Mouse (Mus musculus): ENCODE results near the gene Spop. TPM values are rescaled to one million over a fixed set of nuclear protein-coding genes. Genes with fewer than 3 reads are reported as not detected.

Spop gene
- total and polyA plus RNA-seq, 2 experiments from 2014 or later: 34.5 to 142 TPM

DNA sequence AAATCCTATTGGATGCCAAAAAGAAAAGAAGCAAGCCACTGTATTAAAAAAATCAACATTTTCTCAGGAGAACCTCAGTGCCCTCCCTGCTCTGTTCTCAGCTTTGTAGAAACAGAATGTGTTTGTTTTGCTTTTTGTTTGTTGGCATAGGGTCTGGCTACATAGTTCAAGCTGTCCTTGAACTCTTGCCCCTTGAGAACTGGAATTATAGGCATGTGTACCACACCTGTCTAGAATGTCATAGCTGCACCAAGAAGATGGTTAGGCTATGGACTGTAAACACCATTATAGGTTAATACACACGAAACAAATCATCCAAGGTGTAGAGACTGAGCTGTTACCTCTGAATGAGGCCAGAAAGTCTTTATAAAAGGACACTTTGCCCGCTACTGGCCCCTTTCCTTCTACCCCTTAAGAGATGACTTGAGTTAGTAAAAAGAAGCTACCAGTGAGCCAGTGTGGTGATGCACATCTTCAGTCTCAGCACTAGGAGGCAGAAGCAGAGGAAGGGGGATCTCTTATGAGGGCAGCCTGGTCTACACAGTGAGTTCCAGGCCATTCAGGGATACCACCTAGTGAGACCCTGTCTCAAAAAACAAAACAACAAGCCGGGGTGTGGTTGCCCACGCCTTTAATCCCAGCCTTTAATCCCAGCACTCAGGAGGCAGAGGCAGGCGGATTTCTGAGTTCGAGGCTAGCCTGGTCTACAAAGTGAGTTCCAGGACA lies 32.9 kb downstream of the Spop start:
- Histone ChIP-seq H3K9me3 (replicated peaks; ENCODE audit: control insufficient read depth, low read length) (no peaks in the 10 kb centered on the region), H3K9ac (replicated peaks; ENCODE audit: low read depth, low read length) (no peak overlapping the region), H3K4me1 (ENCODE audit: control insufficient read depth, insufficient read depth) (peaks cover 6% of the 10 kb centered on the region; the same call in 1 of the 2 replicates), H3K36me3 (replicated peaks; ENCODE audit: control insufficient read depth, insufficient read depth, low read length) (peaks cover 17% of the 10 kb centered on the region), H3K4me3 (ENCODE audit: low read depth, low read length) (no peak overlapping the region), H3K27me3 (ENCODE audit: control insufficient read depth, insufficient read depth, low read length) (no peaks in the 10 kb centered on the region), H3K4me2 (ENCODE audit: low read depth, low read length) (no peak overlapping the region), H3K27ac (ENCODE audit: low read depth) (no peak overlapping the region)
- ATAC-seq (ENCODE audit: insufficient read depth, low read depth) (no peak), DNase-seq (ENCODE audit: low spot score) (no peak)
- WGBS: 96% methylated on average over 6 of the region's 6 CpGs
- no peak for TF ChIP-seq CTCF (IDR thresholded peaks at IDR 0.05; ENCODE audit: low read depth)
- no peak for TF ChIP-seq EP300 (IDR thresholded peaks at IDR 0.05; ENCODE audit: low read depth)

DNA sequence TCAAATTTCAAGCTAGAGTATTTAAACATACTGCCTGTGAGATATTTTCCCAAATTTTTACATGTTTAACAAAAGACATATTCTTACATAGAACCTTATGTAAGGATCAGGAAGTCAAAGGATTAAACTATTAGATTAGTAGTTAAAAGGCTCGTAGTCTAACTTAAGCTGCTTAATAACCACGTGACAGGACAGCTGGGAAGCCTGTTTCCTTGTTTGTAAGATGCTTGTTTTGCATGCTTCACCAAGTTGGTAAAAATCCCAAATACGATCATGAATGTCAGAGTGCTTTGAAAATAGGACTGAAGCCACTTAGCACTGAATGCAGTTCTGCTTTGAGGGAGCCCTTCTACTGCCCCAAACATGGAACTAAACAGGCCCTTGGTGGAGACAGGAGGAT lies 34.5 kb downstream of the Spop start:
- DNase-seq (ENCODE audit: low spot score) (no peak), ATAC-seq (ENCODE audit: insufficient read depth, low read depth) (no peak)
- no peak overlapping the region for H3K27ac ChIP-seq (ENCODE audit: low read depth)
- 81% methylated on average over 3 of the region's 3 CpGs for WGBS
- H3K36me3 ChIP-seq (replicated peaks; ENCODE audit: control insufficient read depth, insufficient read depth, low read length): peaks cover 21% of the 10 kb centered on the region
- H3K4me1 ChIP-seq (ENCODE audit: control insufficient read depth, insufficient read depth): peaks cover 6% of the 10 kb centered on the region; the same call in 1 of the 2 replicates
- no peak overlapping the region for H3K4me3 ChIP-seq (ENCODE audit: low read depth, low read length)
- H3K9me3 ChIP-seq (replicated peaks; ENCODE audit: control insufficient read depth, low read length): no peaks in the 10 kb centered on the region
- no peak overlapping the region for H3K9ac ChIP-seq (replicated peaks; ENCODE audit: low read depth, low read length)
- no peak overlapping the region for H3K4me2 ChIP-seq (ENCODE audit: low read depth, low read length)
- H3K27me3 ChIP-seq (ENCODE audit: control insufficient read depth, insufficient read depth, low read length): no peaks in the 10 kb centered on the region
- TF ChIP-seq CTCF (IDR thresholded peaks at IDR 0.05; ENCODE audit: low read depth) (no peak), EP300 (IDR thresholded peaks at IDR 0.05; ENCODE audit: low read depth) (no peak)

DNA sequence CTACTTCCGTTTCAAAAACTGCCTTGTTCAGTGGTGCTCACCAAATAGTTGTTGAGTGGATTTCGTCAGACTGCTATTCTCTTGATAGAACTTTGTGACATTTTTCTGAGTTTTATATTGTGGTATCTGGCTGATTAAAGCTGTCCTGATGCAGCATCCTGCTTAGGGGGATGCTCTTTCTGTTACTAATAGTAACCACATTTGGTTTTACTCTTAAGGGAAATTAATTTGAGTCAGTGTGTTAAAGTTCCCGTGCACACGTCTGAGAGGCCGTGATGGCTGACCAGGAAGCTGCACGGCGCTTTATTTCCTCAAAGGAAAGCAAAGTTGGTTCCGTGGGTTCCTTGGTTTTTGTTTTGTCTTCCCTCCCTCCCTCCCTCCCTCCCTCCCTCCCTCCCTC lies 41.5 kb downstream of the Spop start:
- Histone ChIP-seq H3K4me3 (ENCODE audit: low read depth, low read length) (no peak overlapping the region), H3K27me3 (ENCODE audit: control insufficient read depth, insufficient read depth, low read length) (no peaks in the 10 kb centered on the region), H3K36me3 (replicated peaks; ENCODE audit: control insufficient read depth, insufficient read depth, low read length) (peaks cover 13% of the 10 kb centered on the region), H3K9ac (replicated peaks; ENCODE audit: low read depth, low read length) (no peak overlapping the region), H3K27ac (ENCODE audit: low read depth) (no peak overlapping the region), H3K4me1 (ENCODE audit: control insufficient read depth, insufficient read depth) (peaks cover 3% of the 10 kb centered on the region; the same call in 1 of the 2 replicates), H3K4me2 (ENCODE audit: low read depth, low read length) (no peak overlapping the region), H3K9me3 (replicated peaks; ENCODE audit: control insufficient read depth, low read length) (no peaks in the 10 kb centered on the region)
- TF ChIP-seq EP300 (IDR thresholded peaks at IDR 0.05; ENCODE audit: low read depth) (no peak), CTCF (IDR thresholded peaks at IDR 0.05; ENCODE audit: low read depth) (no peak)
- 62% methylated on average over 8 of the region's 8 CpGs for WGBS
- ATAC-seq (ENCODE audit: insufficient read depth, low read depth): no peak
- DNase-seq (ENCODE audit: low spot score): no peak

DNA sequence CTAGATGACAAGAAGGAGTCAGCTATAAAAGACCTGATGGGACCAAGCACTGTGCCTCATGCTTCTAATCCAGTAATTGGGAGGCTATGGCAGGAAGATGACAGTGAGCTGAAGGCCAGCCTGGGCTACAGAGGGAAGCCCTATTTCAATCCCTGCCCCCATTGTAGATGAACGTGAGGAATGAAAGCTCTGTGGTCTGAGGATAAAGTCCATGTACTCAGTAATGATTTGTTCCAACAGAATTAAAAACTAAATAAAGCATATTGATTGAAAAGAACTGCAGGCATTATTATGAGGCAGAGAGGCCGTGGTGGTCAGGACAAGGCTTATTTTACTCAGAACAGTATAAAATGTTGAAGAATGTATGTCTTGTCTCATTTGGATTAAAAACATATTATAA lies 47.0 kb downstream of the Spop start:
- no peak overlapping the region for H3K4me2 ChIP-seq (ENCODE audit: low read depth, low read length)
- H3K36me3 ChIP-seq (replicated peaks; ENCODE audit: control insufficient read depth, insufficient read depth, low read length): no peaks in the 10 kb centered on the region
- no peaks in the 10 kb centered on the region for H3K9me3 ChIP-seq (replicated peaks; ENCODE audit: control insufficient read depth, low read length)
- DNase-seq (ENCODE audit: low spot score) (no peak), ATAC-seq (ENCODE audit: insufficient read depth, low read depth) (no peak)
- no peak overlapping the region for H3K9ac ChIP-seq (replicated peaks; ENCODE audit: low read depth, low read length)
- TF ChIP-seq CTCF (IDR thresholded peaks at IDR 0.05; ENCODE audit: low read depth): no peak
- TF ChIP-seq EP300 (IDR thresholded peaks at IDR 0.05; ENCODE audit: low read depth): no peak
- H3K4me1 ChIP-seq (ENCODE audit: control insufficient read depth, insufficient read depth): peaks cover 3% of the 10 kb centered on the region; the same call in 1 of the 2 replicates
- no peak overlapping the region for H3K4me3 ChIP-seq (ENCODE audit: low read depth, low read length)
- WGBS: 82% methylated on average over 2 of the region's 2 CpGs
- H3K27ac ChIP-seq (ENCODE audit: low read depth): no peak overlapping the region
- H3K27me3 ChIP-seq (ENCODE audit: control insufficient read depth, insufficient read depth, low read length): no peaks in the 10 kb centered on the region

DNA sequence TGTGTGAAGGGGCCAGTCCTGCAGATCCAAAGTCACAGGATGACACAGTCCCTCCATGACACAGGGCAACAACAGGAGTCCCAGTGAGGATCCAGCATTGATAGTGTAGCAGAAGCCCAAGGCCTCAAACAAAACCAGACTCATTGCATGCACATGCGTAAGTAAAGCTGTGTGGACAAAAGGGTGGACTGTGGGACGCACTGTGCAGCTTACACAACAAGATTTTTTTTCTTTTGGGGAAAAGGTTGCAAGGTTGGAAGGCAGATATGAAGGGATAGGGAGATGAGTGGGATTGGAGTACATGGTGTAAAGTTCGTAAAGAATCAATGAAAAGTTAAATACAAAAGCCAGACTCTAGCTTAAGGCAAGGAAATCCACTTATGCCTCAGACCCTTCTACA lies 48.3 kb downstream of the Spop start:
- peaks cover 3% of the 10 kb centered on the region; the same call in 1 of the 2 replicates for H3K4me1 ChIP-seq (ENCODE audit: control insufficient read depth, insufficient read depth)
- H3K27me3 ChIP-seq (ENCODE audit: control insufficient read depth, insufficient read depth, low read length): no peaks in the 10 kb centered on the region
- ATAC-seq (ENCODE audit: insufficient read depth, low read depth) (no peak), DNase-seq (ENCODE audit: low spot score) (no peak)
- TF ChIP-seq CTCF (IDR thresholded peaks at IDR 0.05; ENCODE audit: low read depth) (no peak), EP300 (IDR thresholded peaks at IDR 0.05; ENCODE audit: low read depth) (no peak)
- WGBS: 94% methylated on average over 3 of the region's 3 CpGs
- H3K9me3 ChIP-seq (replicated peaks; ENCODE audit: control insufficient read depth, low read length): no peaks in the 10 kb centered on the region
- H3K4me2 ChIP-seq (ENCODE audit: low read depth, low read length): no peak overlapping the region
- H3K4me3 ChIP-seq (ENCODE audit: low read depth, low read length): no peak overlapping the region
- no peak overlapping the region for H3K27ac ChIP-seq (ENCODE audit: low read depth)
- H3K9ac ChIP-seq (replicated peaks; ENCODE audit: low read depth, low read length): no peak overlapping the region
- no peaks in the 10 kb centered on the region for H3K36me3 ChIP-seq (replicated peaks; ENCODE audit: control insufficient read depth, insufficient read depth, low read length)

DNA sequence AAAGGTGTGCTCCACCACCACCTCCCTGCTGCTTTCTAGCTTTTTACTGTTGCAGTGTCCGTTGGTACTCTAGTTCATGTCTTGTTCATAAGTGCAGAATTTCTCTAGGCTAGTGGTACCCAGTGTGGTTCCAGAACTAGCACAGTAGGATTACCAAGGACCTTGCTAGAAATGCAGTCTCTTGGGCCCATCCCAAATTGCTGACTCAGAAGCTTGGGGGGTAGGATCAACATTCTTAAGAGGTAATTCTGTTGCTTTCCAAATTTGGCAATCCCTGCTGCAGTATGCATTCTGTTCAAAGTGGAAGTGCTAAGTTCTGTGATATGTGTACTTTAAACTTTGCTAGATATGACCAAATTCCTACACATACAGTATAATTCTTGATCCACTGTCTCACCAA lies 53.9 kb downstream of the Spop start:
- DNase-seq (ENCODE audit: low spot score) (no peak), ATAC-seq (ENCODE audit: insufficient read depth, low read depth) (no peak)
- Histone ChIP-seq H3K9ac (replicated peaks; ENCODE audit: low read depth, low read length) (no peak overlapping the region), H3K27ac (ENCODE audit: low read depth) (no peak overlapping the region), H3K27me3 (ENCODE audit: control insufficient read depth, insufficient read depth, low read length) (no peaks in the 10 kb centered on the region), H3K4me3 (ENCODE audit: low read depth, low read length) (no peak overlapping the region), H3K4me1 (ENCODE audit: control insufficient read depth, insufficient read depth) (peaks cover 6% of the 10 kb centered on the region; the same call in 1 of the 2 replicates), H3K4me2 (ENCODE audit: low read depth, low read length) (no peak overlapping the region), H3K9me3 (replicated peaks; ENCODE audit: control insufficient read depth, low read length) (no peaks in the 10 kb centered on the region), H3K36me3 (replicated peaks; ENCODE audit: control insufficient read depth, insufficient read depth, low read length) (peaks cover 19% of the 10 kb centered on the region)
- 75% methylated on average over 1 of the region's 1 CpGs for WGBS
- TF ChIP-seq EP300 (IDR thresholded peaks at IDR 0.05; ENCODE audit: low read depth) (no peak), CTCF (IDR thresholded peaks at IDR 0.05; ENCODE audit: low read depth) (no peak)

Data from heart, postnatal 0 days (tissue).